Mouse (Mus musculus) macrophage (primary cell): Measurements from ENCODE around the gene Psmb2. TPM values are rescaled to one million over a fixed set of nuclear protein-coding genes. Genes with fewer than 3 reads are reported as not detected.

Experiments
- H3K27ac ChIP-seq: fragments of 350-480 bp; formaldehyde crosslinking; 2 replicates; pipeline ENCODE4 v1.9.0; 2021
- H3K36me3 ChIP-seq: fragments of 350-480 bp; formaldehyde crosslinking; 2 replicates; pipeline ENCODE4 v1.9.0; 2021; ENCODE audit errors: inconsistent target
- H3K4me3 ChIP-seq: fragments of 350-480 bp; formaldehyde crosslinking; 2 replicates; pipeline ENCODE4 v1.9.0; 2021; ENCODE audit errors: inconsistent target
- H3K79me2 ChIP-seq: fragments of 350-480 bp; formaldehyde crosslinking; 2 replicates; pipeline ENCODE4 v1.9.0; 2021; ENCODE audit errors: inconsistent target
- WGBS: methylation state at CpG from one replicate; pipeline ENCODE4 v1.1.7; 2026; ENCODE audit warnings: inconsistent platforms; ENCODE audit not compliant: missing documents; 5-methylcytosine and 5-hydroxymethylcytosine counted together
- polyA plus RNA-seq: library from polyadenylated mRNA; stranded (reverse); fragments of 250-400 nt; gene quantifications from 3 replicates; pipeline ENCODE4 v1.2.4, GENCODE M21; 2018; ENCODE audit warnings: inconsistent platforms

Gene Psmb2
- polyA plus RNA-seq, 1 experiment from 2014 or later = 164 TPM

GRCm38 (mm10) chr4:126682298-126682697 lies 4.9 kb downstream of the Psmb2 start:
- 52% methylated on average over 5 of the region's 5 CpGs for WGBS
- Histone ChIP-seq H3K79me2 (peaks cover 95% of the 10 kb centered on the region), H3K36me3 (peaks cover 26% of the 10 kb centered on the region), H3K27ac (no peak overlapping the region), H3K4me3 (no peak overlapping the region)

DNA sequence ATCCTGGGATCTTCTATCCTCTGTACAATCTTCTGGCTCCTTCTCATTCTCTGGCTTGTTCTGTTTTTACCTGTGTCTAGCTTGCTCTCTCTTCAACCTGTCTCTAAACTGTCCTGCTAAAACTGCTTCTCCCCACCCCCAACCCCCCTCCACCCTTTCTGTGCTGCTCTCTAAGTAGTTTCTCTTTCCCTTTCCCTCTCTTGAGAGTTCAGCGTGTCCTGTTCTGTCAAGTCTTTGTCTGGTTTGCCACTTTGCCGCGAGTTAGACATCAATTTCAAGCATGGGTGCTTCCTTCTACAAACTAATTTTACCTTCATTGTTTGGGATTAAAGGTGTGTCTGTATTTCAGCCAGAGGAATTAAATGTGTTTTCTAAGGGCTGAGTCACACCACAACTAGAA lies 5.7 kb downstream of the Psmb2 start:
- no peak overlapping the region for H3K27ac ChIP-seq
- 42% methylated on average over 3 of the region's 3 CpGs for WGBS
- H3K4me3 ChIP-seq = no peak overlapping the region
- peaks cover 34% of the 10 kb centered on the region for H3K36me3 ChIP-seq
- peaks cover 97% of the 10 kb centered on the region for H3K79me2 ChIP-seq

DNA sequence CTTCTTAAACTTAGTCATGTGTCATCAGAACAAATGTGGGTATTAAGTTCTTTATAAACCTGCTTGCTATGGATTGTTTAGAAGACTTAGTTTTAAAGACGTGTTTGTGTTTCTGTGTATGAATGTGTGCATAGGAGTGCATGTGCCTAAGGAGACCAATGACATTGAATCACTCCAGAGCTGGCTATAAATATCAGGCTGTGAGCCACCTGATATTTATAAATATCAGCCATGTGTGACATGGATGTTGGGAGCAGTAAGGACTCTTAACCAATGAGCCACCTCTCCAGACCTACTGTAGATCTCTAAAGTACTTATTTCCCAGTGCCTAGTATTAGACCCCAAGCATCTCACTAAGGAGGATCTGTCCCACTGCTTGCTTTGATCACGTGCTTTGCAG lies 12.0 kb downstream of the Psmb2 start:
- Histone ChIP-seq H3K4me3 (no peak overlapping the region), H3K79me2 (peaks cover 97% of the 10 kb centered on the region), H3K27ac (no peak overlapping the region), H3K36me3 (peaks cover 70% of the 10 kb centered on the region)
- WGBS = 96% methylated on average over 2 of the region's 2 CpGs

GRCm38 (mm10) chr4:126693021-126693420 lies 15.6 kb downstream of the Psmb2 start:
- no peak overlapping the region for H3K4me3 ChIP-seq
- peaks cover 37% of the 10 kb centered on the region for H3K36me3 ChIP-seq
- H3K79me2 ChIP-seq = peaks cover 95% of the 10 kb centered on the region
- 100% methylated on average over 5 of the region's 5 CpGs for WGBS
- no peak overlapping the region for H3K27ac ChIP-seq

- H3K79me2 ChIP-seq = peaks cover 79% of the 10 kb centered on the region; the same call in 1 of the 2 replicates
- no peak overlapping the region for H3K27ac ChIP-seq
- no peak overlapping the region for H3K4me3 ChIP-seq
- 95% methylated on average over 4 of the region's 4 CpGs for WGBS
- H3K36me3 ChIP-seq = peaks cover 21% of the 10 kb centered on the region
Observed at GRCm38 (mm10) chr4:126696908-126697307, 19.5 kb downstream of the Psmb2 start.

- Histone ChIP-seq H3K36me3 (peaks cover 56% of the 10 kb centered on the region), H3K79me2 (no peaks in the 10 kb centered on the region; the same call in 1 of the 2 replicates), H3K27ac (no peak overlapping the region), H3K4me3 (no peak overlapping the region)
- 92% methylated on average over 12 of the region's 12 CpGs for WGBS
Observed at GRCm38 (mm10) chr4:126706630-126707438, 29.4 kb downstream of the Psmb2 start.

- 92% methylated on average over 5 of the region's 5 CpGs for WGBS
- H3K27ac ChIP-seq = no peak overlapping the region
- H3K79me2 ChIP-seq = no peaks in the 10 kb centered on the region; the same call in 1 of the 2 replicates
- no peak overlapping the region for H3K4me3 ChIP-seq
- peaks cover 60% of the 10 kb centered on the region for H3K36me3 ChIP-seq
Observed at GRCm38 (mm10) chr4:126707439-126707826, 30.0 kb downstream of the Psmb2 start.

DNA sequence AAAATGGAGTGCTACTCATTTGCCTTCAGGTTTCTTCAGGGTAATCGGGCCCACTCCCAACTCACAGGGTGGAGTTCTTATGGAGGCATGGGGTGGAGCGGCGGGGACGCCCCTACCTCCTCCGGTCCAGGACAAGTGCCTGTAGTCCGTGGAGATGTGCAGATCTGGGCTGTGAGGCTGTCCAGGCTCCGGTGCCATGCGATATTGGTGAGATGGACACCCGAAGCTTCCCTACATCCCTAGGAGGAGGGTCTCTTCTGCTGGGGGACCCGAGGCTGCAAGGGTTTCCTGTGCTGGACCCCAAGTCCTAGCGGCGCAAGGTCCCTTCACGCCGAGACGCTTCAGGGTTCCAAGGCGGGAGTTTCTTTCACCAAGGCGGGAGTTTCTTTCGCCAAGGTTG lies 54.7 kb downstream of the Psmb2 start:
- no peak overlapping the region for H3K27ac ChIP-seq
- H3K4me3 ChIP-seq = no peak overlapping the region
- no peaks in the 10 kb centered on the region for H3K36me3 ChIP-seq
- WGBS = 6% methylated on average over 18 of the region's 18 CpGs
- H3K79me2 ChIP-seq = no peaks in the 10 kb centered on the region

DNA sequence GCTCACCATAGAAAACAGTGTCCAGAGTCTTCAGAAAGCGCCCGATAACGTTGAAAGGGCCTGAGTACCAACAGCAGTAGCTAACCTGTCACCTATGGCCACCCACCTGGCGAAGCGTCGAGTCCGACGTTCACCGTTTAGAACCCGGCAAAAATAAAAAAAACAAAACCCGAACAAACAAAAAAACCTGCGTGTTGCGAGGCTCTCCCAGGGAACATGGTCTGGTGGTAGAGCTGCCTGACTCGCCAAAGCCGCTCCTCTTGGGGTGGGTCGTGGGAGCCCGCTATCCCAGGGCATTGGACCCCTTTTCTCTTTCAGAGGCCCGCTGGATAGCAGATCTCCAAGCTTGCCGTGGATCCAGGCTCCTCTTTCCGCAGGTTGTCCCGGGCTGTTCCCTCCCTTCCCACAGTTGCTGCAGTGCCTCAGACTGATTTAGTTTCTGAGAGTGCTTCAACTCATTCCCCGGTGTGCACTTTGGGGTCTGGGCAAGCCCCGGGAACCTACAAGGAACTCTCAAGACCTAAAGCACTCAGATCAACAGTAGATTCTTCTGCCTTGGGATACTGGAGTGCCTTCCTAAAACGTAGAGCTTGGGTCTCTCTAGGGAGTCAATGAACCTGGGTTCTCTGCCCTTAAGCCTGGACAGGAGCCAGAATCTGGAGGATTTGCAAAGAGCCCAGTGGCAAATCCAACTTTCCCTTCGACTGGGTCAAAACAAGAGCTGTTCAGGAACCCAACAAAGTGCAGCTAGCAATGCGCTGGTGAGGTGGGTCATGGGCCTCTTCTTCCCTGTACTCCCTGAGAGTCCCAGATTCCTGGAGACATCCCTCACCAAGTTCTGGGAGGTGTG lies 55.3 kb downstream of the Psmb2 start:
- no peaks in the 10 kb centered on the region for H3K79me2 ChIP-seq
- no peaks in the 10 kb centered on the region for H3K36me3 ChIP-seq
- H3K27ac ChIP-seq = no peak overlapping the region
- H3K4me3 ChIP-seq = no peak overlapping the region
- WGBS = 11% methylated on average over 26 of the region's 26 CpGs

DNA sequence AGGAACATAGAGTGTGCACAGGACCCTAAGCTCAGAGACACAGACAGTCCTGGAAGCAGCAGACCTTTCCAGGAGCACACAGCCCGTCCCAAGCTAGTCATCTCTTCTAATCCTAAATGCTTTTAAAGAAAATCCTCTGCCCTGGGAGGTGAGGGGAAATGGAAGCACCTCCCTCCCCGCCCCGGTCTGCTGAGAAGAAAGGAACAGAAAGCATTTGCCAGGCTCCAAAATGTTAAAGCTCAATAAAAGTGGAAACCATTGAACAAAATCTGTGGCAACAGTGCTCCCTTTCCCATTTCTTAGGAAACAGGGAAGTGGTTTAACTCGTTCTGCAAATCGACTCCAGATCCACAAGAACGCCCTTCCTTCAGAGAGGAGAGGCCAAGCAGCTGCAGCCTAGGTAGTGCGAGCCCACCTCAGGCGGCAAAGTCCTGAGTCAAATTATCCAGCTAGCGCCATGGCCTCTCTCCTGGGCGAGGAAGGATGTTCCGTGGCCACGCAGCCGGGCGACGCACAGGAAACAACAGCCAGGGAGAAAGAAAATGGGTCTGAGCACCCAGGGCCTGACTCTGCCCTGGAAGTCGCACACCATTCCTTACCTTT lies 56.7 kb downstream of the Psmb2 start:
- WGBS = 11% methylated on average over 16 of the region's 16 CpGs
- Histone ChIP-seq H3K27ac (no peak overlapping the region), H3K4me3 (no peak overlapping the region), H3K36me3 (no peaks in the 10 kb centered on the region), H3K79me2 (no peaks in the 10 kb centered on the region)

- Histone ChIP-seq H3K4me3 (no peak overlapping the region), H3K27ac (no peak overlapping the region), H3K36me3 (no peaks in the 10 kb centered on the region), H3K79me2 (no peaks in the 10 kb centered on the region)
- 10% methylated on average over 51 of the region's 51 CpGs for WGBS
Observed at GRCm38 (mm10) chr4:126734700-126735381, 57.4 kb downstream of the Psmb2 start.

DNA sequence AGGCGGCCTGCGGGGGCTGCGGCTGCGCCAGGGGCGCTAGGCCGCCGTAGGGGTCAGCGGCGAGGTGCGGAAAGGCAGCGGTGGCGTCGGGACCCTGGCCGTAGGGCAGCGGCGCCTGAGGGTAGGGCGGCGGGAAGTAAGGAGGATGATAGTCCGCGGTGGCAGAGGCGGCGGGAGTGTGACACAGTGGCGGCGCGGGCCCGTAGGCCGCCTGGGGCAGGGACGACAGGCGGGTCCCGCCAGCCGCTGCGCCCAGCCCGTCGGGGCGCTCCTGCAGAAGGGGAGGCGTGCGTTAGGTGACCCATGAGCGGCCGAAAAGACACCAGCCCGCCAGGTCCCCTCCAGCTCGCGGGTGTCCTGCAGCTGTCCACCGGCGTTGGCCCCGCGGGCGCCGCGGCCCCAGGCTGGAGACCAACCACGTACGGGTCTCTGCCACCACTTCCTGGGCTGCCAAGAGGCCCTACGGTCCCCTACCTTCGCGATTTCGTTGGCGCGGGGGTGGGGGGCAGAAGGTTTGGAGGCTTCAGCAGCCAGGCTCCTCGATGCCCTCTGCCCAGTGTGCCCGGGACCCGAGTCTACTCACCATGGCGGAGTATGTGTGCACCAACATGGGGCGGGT lies 58.1 kb downstream of the Psmb2 start:
- no peaks in the 10 kb centered on the region for H3K79me2 ChIP-seq
- no peak overlapping the region for H3K4me3 ChIP-seq
- WGBS = 5% methylated on average over 53 of the region's 62 CpGs

GRCm38 (mm10) chr4:126736001-126736414 lies 58.6 kb downstream of the Psmb2 start, which contains the start of gene Tfap2e:
Gene Tfap2e, minus strand, starts transcription at chr4:126736240.
- no peaks in the 10 kb centered on the region for H3K36me3 ChIP-seq
- WGBS = 5% methylated on average over 32 of the region's 32 CpGs
- H3K4me3 ChIP-seq = no peak within 1 kb of the TSS
- H3K79me2 ChIP-seq = no peaks in the 10 kb centered on the region
- H3K27ac ChIP-seq = no peak within 1 kb of the TSS

More for the DNA sequence above, 58.1 kb downstream of the Psmb2 start:
- Histone ChIP-seq H3K36me3 (no peaks in the 10 kb centered on the region), H3K27ac (no peak overlapping the region)
